Mouse (Mus musculus) right cerebral cortex, adult 18-20 months (tissue): ENCODE data around the gene Dock6.
"Not testable (repeated sequence)": the region's sequence is repeated elsewhere in the genome, so short reads cannot be mapped to it uniquely, and the experiment has no call there.

Source experiments
- DNase-seq: peaks from one replicate; pipeline ENCODE4 v3.0.0; 2022; ENCODE audit warnings: mixed read lengths

Dock6 gene

DNA sequence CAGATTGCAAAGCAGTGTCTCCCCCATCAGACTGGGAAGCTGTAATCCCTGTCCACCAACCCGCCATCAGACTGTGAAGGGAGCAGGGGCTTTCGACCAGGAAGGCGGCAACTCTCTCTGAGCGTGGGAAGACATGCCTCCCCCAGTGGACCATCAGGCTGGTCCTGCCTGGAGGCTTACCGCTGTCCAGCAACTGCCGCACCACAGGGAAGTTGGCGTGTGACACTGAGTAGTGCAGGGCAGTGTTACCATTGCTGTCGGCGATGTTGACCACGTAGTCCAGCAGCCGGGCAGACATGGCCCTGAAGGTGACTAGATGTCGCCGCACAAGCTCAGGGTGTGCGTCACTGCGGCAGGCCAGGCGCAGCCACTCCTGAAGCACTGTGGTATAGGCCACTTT lies 78.1 kb downstream of the Dock6 start:
- no peak for DNase-seq

DNA sequence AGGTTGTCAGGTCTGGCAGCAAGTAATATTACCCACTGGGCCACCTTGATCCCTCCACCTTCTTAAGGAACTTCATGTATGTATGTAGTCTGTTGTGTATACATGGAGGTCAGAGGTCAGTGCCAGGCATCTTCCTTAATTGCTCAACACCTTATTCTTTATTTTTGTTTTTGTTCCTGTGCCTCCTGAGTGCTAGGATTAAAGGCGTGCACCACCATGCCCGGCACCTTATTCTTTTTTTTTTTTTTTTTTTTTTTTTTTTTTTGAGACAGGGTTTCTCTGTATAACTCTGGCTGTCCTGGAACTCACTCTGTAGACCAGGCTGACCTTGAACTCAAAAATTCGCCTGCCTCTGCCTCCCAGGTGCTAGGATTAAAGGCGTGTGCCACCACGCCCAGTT lies 79.0 kb downstream of the Dock6 start:
- DNase-seq = not testable (repeated sequence)

- DNase-seq = no peak
These were observed 82.8 kb downstream of the Dock6 start for GRCm38 (mm10) chr9:21769558-21770183.

DNA sequence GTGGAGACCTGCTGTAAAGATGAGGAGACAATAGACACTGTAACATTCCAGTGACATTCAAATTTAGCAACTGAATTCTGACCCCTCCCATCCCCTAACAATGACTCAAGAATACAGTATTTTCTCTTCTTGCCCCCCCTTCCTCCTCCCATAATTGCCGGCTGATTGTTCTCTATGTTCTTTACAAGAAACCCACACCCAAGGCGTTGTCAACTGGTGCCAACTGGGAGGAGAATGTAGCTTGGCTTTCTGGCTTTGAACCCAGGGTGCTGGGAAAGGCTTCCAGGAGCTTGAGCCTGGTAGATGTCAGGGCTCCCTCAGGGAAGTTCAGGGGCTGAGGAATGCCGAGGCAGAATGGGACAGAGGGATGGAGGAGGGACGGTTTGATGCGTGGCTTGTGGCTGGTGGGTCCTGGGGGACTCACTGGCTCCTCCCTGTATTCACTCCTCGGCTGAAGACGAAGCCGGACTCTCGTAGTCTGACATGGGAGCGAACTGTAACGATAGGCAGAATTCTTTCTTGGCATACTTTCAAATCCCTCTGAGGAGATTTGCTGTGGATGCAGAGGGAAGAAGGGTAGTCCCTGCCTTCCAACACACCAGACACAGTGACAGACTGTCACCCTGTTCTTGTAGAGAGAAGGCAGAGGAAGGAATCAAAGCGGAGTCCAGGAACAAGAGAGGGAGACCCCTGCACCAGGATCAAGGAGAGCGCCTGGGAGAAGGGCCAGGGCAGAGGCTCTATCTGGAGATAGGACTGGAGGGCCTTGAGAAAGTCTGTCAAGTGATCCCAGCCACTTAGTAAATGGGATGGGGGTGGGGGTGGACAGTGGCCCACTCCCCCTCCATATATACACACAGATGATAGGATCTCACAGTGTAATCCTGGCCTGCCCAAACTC lies 83.7 kb downstream of the Dock6 start:
- DNase-seq = no peak

- no peak for DNase-seq
These were observed 84.5 kb downstream of the Dock6 start for GRCm38 (mm10) chr9:21767896-21768295.

DNA sequence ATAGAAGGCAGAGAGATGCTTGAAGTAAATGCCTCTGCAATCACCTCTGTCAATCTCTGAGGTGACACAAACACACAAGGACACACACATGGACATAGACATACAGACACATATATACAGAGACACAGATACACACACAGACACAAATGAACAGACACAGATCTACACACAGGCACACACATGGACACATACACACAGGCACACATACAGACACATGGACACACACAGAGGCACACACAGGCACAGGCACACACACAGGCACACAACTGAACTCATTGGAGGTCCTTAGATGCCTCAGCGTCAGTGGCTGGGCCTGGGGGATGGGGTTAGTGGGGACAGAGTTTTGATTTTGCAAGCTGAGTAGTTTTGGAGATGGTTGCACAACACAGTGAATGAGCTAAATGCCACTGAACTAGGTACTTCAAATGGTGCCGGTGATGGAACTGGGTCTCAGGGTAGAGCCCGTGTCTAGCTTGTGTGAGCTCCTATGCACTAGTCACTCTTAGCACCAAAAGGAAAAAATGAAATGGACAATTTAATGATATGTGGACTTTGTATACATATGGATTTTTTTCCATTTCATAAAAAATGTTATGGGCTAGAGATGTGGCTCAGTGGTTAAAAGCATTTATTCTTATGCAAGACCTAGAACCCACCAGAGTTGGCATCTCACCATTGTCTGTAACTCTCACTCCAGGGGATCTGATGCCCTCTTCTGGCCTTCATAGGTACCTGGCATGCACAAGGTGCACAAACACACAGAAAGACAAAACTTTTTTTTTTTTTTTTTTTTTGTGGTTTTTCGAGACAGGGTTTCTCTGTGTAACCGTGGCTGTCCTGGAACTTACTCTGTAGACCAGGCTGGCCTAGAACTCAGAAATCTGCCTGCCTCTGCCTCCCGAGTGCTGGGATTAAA lies 88.1 kb downstream of the Dock6 start:
- DNase-seq = no peak

- DNase-seq = no peak
These were observed 90.3 kb downstream of the Dock6 start for GRCm38 (mm10) chr9:21762135-21762534.

- peak; percentile 95 for DNase-seq
These were observed 92.0 kb downstream of the Dock6 start, which contains the start of gene Spc24 for GRCm38 (mm10) chr9:21760155-21761088. TSS of gene Spc24 (minus strand) at chr9:21760303.

GRCm38 (mm10) chr9:21759718-21760117 lies 92.7 kb downstream of the Dock6 start:
- no peak for DNase-seq

GRCm38 (mm10) chr9:21758576-21759529 lies 93.6 kb downstream of the Dock6 start:
- no peak for DNase-seq

GRCm38 (mm10) chr9:21754516-21755321 lies 97.7 kb downstream of the Dock6 start:
- DNase-seq = no peak

- DNase-seq = no peak
These were observed 98.4 kb downstream of the Dock6 start for GRCm38 (mm10) chr9:21754003-21754402.

DNA sequence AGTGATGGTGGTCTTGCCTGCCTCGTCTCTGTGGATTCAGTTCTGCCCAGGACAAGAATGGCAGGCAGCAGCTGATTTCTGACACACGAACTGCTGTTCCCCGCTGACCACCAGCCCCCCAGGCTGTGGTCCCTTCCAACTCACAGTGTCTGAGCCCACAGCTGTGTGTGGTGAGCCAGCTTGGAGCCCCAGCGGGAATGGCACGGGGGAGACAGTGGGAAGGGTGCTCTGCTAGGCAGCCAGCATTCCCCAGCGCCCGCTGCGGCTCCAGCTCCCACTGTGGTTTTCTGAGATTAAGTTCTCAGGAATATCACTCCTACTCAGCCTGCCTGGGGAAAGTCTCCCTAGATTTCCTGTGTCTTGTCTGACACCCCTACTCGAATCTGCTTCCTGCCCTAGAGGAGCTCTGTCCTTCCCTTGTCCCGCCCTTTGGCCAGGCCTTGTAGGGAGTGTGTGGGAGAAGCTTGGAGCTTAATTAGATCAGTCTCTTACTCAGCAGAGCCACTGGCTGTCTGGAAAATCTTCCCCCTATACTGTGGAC lies 100.1 kb downstream of the Dock6 start:
- DNase-seq = peak; percentile 61

GRCm38 (mm10) chr9:21751347-21751746 lies 101.1 kb downstream of the Dock6 start:
- DNase-seq = no peak

DNA sequence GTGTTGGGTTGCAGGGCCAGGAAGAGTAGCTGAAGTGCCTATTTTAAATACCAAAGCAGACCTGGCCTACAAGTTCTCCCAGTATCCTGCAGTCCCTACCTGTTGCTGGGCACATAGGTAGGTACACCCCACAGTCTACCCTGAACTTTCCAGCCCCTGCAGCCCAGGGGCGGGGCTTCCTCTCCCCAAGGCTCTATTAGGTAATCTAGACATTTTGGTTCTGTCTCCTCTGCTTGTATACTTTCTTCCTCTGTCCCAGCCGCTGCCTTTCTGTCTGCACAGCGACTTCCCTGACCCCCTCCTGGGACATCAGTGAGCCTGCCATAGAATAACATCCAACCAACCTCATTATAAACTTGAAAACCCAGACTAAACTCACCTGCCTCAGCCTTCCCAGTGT lies 102.1 kb downstream of the Dock6 start:
- DNase-seq = no peak
